Mouse (Mus musculus): ENCODE data around the gene Trim63.

DNA sequence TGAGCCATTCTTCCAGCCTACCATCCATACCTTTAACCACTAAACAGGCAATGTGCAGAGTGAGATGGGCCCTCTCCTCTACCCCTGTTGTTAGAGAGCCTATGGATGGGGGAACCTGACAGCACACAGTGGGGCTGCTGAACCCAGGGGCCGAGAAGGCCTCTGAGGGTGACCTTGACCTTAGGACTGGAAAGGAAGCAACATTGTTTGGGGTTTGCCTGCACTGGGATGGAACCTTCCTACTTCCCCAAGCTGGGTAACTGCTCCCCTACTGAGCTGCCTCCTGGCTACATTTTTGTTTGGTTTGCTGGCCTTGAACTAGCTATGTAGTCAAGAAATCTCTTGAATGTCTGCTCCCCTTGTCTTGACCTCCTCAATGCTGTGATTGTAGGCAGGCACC is 59.4 kb downstream of the Trim63 start:
- no peak for TF ChIP-seq GATA1 (IDR thresholded peaks at IDR 0.05; ENCODE audit: borderline replicate concordance, low read length)
- no peak for TF ChIP-seq FLI1 (IDR thresholded peaks at IDR 0.05; ENCODE audit: low read length)
